Mouse (Mus musculus): ENCODE measurements around the gene Ptpn11. TPM values are rescaled to one million over a fixed set of nuclear protein-coding genes. Genes with fewer than 3 reads are reported as not detected.
A peak's percentile ranks its signal among the peaks of the same experiment; 100 is the strongest.

The Ptpn11 gene
- polyA plus RNA-seq, 1 experiment from 2014 or later = 25.1 TPM

DNA sequence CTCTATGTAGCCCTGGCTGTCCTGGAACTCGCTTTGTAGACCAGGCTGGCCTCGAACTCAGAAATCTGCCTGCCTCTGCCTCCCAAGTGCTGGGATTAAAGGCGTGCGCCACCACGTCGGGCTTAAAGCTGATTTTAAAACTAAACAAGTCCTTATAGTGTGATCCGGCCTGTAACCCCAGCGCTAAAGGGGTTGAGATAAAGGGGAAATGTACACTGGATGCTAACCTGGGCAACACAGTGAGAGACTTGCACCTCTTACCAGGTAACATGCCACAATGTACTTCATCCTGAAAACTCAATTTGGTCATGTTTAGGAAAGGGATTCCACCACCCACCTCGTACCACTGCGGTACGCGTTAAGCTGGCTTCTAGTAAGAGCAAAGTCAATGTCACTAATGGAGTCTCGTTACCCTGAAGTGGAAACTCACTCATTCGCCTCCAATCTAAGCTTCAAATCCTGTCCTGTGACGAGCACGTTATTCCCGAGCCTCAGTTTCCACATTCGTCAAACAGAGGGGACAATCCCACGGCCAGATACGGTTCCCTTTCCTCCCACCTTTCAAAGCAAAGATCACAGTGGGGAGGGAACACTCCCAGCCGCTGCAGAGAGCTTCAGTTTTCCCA, 874 bp downstream of the Ptpn11 start:
- peaks cover 50% of the 10 kb centered on the region for H3K4me1 ChIP-seq
- peaks cover 3% of the 10 kb centered on the region; the same call in 1 of the 2 replicates for H3K36me3 ChIP-seq (replicated peaks)
- 35% methylated on average over 21 of the region's 21 CpGs for WGBS
- H3K9me3 ChIP-seq = no peaks in the 10 kb centered on the region
- DNase-seq (ENCODE audit: extremely low spot score, low spot score) = no peak
- H3K27me3 ChIP-seq (ENCODE audit: poor library complexity, severe bottlenecking) = no peaks in the 10 kb centered on the region
- peak overlapping the region; percentile 80 for H3K4me3 ChIP-seq
- H3K27ac ChIP-seq = peak overlapping the region; percentile 93

DNA sequence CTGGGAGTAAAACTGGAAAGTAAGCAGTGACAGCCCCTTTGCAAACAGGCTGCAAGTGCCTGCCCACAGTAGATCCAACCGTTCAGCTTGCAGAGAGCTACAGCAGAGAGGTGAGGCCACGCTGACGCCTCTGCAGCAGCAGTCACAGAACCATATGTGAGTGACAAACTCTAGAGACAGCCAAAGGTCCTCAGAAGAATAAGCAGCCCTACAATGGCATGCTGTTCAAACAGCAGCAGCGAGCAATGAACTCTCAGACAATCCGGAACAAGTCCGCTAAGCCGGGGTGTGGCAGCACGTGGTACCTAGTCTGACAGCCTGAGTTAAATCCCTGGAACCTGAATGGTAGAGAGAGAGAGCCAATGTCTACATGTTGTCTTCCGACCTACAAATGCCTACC, 2.0 kb downstream of the Ptpn11 start:
- Histone ChIP-seq H3K4me3 (no peak overlapping the region; the same call in 1 of the 2 replicates), H3K9me3 (no peaks in the 10 kb centered on the region), H3K27me3 (ENCODE audit: poor library complexity, severe bottlenecking) (no peaks in the 10 kb centered on the region), H3K27ac (no peak overlapping the region), H3K36me3 (replicated peaks) (peaks cover 3% of the 10 kb centered on the region; the same call in 1 of the 2 replicates), H3K4me1 (peaks cover 61% of the 10 kb centered on the region)
- WGBS = 86% methylated on average over 9 of the region's 9 CpGs
- DNase-seq (ENCODE audit: extremely low spot score, low spot score) = no peak

DNA sequence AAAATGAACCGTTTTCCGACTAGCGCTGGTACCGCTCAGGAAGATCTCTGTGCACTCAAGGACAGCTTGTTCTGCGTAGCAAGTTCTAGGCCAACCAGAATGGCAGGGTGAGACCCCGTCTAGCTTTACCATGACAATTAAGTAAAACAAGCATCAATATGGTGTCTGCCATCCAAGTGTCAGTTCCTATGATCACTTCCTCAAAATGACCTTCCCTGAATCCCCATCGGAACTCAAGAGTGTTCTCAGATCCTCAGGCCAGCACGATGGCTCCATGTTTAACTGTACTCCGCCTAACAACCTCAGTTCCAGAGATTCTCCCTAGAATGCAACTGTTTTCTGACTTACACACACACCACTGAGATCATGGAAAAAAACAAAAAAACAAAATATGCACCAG, 2.9 kb downstream of the Ptpn11 start:
- Histone ChIP-seq H3K9me3 (no peaks in the 10 kb centered on the region), H3K4me3 (no peak overlapping the region), H3K27ac (no peak overlapping the region), H3K4me1 (peaks cover 69% of the 10 kb centered on the region), H3K27me3 (ENCODE audit: poor library complexity, severe bottlenecking) (no peaks in the 10 kb centered on the region), H3K36me3 (replicated peaks) (peaks cover 3% of the 10 kb centered on the region; the same call in 1 of the 2 replicates)
- WGBS = 92% methylated on average over 9 of the region's 9 CpGs
- DNase-seq (ENCODE audit: extremely low spot score, low spot score) = no peak

DNA sequence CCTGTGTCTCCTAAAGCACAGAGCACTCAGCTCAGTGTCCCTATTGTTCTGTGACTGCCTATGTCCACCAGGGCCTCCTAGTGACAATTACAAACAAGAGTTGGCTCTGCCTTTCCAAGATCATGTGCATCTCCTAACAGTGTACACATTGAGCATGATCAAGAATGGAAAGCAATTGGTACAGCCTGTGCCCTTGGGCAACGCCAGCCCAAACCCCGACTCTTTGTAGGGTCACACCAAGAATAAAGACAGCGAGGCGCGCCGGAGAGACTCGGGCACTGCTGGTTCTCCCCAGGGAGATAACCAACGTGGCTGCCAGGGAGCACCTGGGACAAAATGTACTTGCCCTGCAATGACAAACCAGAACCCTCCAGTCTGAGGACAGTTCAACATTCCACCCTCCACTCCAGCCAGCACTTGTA, 3.6 kb downstream of the Ptpn11 start:
- Histone ChIP-seq H3K27ac (no peak overlapping the region), H3K36me3 (replicated peaks) (peaks cover 3% of the 10 kb centered on the region; the same call in 1 of the 2 replicates), H3K9me3 (no peaks in the 10 kb centered on the region), H3K27me3 (ENCODE audit: poor library complexity, severe bottlenecking) (no peaks in the 10 kb centered on the region), H3K4me1 (peaks cover 70% of the 10 kb centered on the region), H3K4me3 (no peak overlapping the region)
- WGBS = 94% methylated on average over 8 of the region's 8 CpGs
- no peak for DNase-seq (ENCODE audit: extremely low spot score, low spot score)

GRCm38 (mm10) chr5:121184945-121185551, 6.1 kb downstream of the Ptpn11 start:
- H3K36me3 ChIP-seq (replicated peaks) = peaks cover 5% of the 10 kb centered on the region; the same call in 1 of the 2 replicates
- DNase-seq (ENCODE audit: extremely low spot score, low spot score) = no peak
- H3K27me3 ChIP-seq (ENCODE audit: poor library complexity, severe bottlenecking) = no peaks in the 10 kb centered on the region
- 74% methylated on average over 11 of the region's 11 CpGs for WGBS
- H3K9me3 ChIP-seq = no peaks in the 10 kb centered on the region
- no peak overlapping the region for H3K27ac ChIP-seq
- H3K4me3 ChIP-seq = no peak overlapping the region
- peaks cover 66% of the 10 kb centered on the region for H3K4me1 ChIP-seq

DNA sequence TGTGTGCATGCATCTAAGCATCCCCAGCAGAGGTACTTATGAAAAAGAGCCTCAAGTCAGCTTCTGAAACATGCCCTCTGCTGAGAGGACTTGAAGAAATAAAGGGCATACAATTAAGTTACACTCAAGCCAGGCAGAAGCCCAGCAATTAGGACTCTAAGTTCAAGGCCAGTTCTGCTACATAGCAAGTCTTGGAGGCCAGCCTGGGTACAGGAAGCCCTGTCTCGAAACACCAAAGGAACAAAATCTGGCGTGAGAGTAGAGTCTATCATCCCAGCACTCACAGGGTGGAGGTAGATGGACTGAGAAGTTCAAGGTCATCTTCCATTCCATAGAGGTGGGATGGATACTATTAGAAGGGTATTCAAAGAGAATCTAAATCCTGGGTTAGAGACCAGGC, 6.8 kb downstream of the Ptpn11 start:
- no peak for DNase-seq (ENCODE audit: extremely low spot score, low spot score)
- peaks cover 5% of the 10 kb centered on the region; the same call in 1 of the 2 replicates for H3K36me3 ChIP-seq (replicated peaks)
- H3K27ac ChIP-seq = no peak overlapping the region
- no peak overlapping the region for H3K4me3 ChIP-seq
- H3K9me3 ChIP-seq = no peaks in the 10 kb centered on the region
- peaks cover 69% of the 10 kb centered on the region for H3K4me1 ChIP-seq
- 88% methylated on average over 2 of the region's 2 CpGs for WGBS
- no peaks in the 10 kb centered on the region for H3K27me3 ChIP-seq (ENCODE audit: poor library complexity, severe bottlenecking)

GRCm38 (mm10) chr5:121183269-121183668, 7.9 kb downstream of the Ptpn11 start:
- Histone ChIP-seq H3K27me3 (ENCODE audit: poor library complexity, severe bottlenecking) (no peaks in the 10 kb centered on the region), H3K4me1 (peaks cover 63% of the 10 kb centered on the region), H3K4me3 (no peak overlapping the region), H3K36me3 (replicated peaks) (peaks cover 2% of the 10 kb centered on the region; the same call in 1 of the 2 replicates), H3K9me3 (no peaks in the 10 kb centered on the region), H3K27ac (no peak overlapping the region)
- 88% methylated on average over 9 of the region's 9 CpGs for WGBS
- DNase-seq (ENCODE audit: extremely low spot score, low spot score) = no peak

GRCm38 (mm10) chr5:121179077-121179857, 11.9 kb downstream of the Ptpn11 start:
- H3K4me3 ChIP-seq = no peak overlapping the region
- H3K9me3 ChIP-seq = no peaks in the 10 kb centered on the region
- peaks cover 23% of the 10 kb centered on the region for H3K4me1 ChIP-seq
- peaks cover 22% of the 10 kb centered on the region for H3K36me3 ChIP-seq (replicated peaks)
- DNase-seq (ENCODE audit: extremely low spot score, low spot score) = no peak
- no peaks in the 10 kb centered on the region for H3K27me3 ChIP-seq (ENCODE audit: poor library complexity, severe bottlenecking)
- H3K27ac ChIP-seq = no peak overlapping the region
- WGBS = 88% methylated on average over 9 of the region's 9 CpGs

DNA sequence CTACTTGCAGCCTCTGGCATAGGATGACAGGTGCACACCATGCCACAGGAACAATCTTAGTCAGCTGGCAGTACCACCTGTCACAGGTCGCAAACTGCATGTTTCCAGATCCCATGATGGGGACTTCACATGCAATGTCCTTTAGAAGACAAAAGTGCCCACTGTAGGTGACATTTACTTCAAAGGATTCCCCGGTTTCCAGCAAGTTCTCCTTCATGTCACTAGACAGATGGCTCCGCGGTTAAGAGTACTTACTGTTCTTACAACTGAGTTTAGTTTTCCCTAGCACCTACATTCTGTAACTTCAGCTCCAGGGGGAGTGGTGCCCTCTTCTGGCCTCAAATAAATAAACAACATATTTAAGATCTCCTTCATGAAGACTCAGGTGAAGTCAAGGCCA, 18.4 kb downstream of the Ptpn11 start:
- no peak overlapping the region for H3K27ac ChIP-seq
- no peak overlapping the region for H3K4me3 ChIP-seq
- peaks cover 67% of the 10 kb centered on the region for H3K36me3 ChIP-seq (replicated peaks)
- no peaks in the 10 kb centered on the region for H3K4me1 ChIP-seq
- no peaks in the 10 kb centered on the region for H3K27me3 ChIP-seq (ENCODE audit: poor library complexity, severe bottlenecking)
- no peaks in the 10 kb centered on the region for H3K9me3 ChIP-seq
- no peak for DNase-seq (ENCODE audit: extremely low spot score, low spot score)
- WGBS = 91% methylated on average over 4 of the region's 4 CpGs

DNA sequence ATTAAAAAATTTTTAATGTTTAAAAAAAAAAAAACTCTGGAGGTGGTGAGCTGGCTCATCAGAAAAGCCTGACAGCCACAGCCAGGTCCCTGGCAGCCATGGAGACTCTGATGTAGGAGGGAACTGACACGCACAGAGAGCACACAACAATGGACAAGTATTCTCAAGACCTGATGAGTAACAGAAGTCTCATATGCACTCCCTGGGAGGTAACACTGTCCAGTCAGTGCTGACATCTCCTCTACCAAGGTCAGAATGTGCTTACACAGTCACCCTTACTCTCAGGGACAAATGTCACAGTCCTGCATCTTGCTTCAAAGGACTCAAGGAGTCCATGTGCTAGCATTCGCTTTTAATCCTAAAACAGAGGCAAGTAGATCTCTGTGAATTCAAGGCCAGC, 21.6 kb downstream of the Ptpn11 start:
- Histone ChIP-seq H3K27me3 (ENCODE audit: poor library complexity, severe bottlenecking) (no peaks in the 10 kb centered on the region), H3K36me3 (replicated peaks) (peaks cover 82% of the 10 kb centered on the region), H3K9me3 (no peaks in the 10 kb centered on the region), H3K27ac (no peak overlapping the region), H3K4me3 (no peak overlapping the region), H3K4me1 (no peaks in the 10 kb centered on the region)
- 92% methylated on average over 2 of the region's 2 CpGs for WGBS
- no peak for DNase-seq (ENCODE audit: extremely low spot score, low spot score)

DNA sequence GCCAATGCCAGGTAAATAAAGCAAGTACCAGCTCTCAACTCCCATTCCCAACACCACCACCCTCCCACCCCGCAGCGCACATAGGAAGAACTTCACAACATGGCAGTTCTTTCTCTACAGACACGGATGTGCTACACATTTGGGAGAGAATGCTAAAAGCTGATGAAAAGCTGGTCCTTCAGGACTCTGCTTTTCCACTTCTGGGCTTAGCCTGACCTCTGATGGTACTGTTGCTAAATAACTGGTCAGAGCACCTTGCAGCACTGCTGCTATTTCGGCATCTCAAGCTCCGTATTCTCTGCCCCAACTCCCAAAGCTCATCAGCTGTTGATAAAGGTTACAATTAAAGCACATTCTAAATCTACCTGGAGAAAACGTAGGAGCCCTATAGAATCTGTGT, 24.3 kb downstream of the Ptpn11 start:
- no peaks in the 10 kb centered on the region for H3K4me1 ChIP-seq
- H3K27ac ChIP-seq = no peak overlapping the region
- no peaks in the 10 kb centered on the region for H3K9me3 ChIP-seq
- H3K36me3 ChIP-seq (replicated peaks) = peaks cover 95% of the 10 kb centered on the region
- WGBS = 96% methylated on average over 6 of the region's 6 CpGs
- no peak overlapping the region for H3K4me3 ChIP-seq
- no peaks in the 10 kb centered on the region for H3K27me3 ChIP-seq (ENCODE audit: poor library complexity, severe bottlenecking)
- DNase-seq (ENCODE audit: extremely low spot score, low spot score) = no peak

DNA sequence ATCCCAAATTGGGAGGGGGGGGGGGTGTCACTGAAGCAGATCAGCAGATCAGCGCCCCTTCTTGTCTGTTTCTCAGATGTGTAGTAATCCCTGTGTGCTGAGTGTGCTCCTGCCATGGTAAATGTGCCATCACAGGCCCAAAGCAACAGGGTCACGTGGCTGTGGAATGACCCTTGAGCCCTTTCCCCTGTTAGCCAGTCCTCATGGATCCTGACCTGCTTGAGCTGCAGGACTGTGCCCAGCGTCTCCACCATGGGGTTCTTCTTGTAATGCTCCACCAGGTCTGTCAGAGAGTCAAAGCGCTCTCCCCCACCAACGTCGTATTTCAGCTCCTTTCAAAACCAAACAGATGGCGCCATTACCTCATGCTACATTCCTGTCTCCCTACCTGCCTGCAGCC, 28.3 kb downstream of the Ptpn11 start:
- no peak overlapping the region for H3K27ac ChIP-seq
- WGBS = 92% methylated on average over 7 of the region's 7 CpGs
- no peaks in the 10 kb centered on the region for H3K4me1 ChIP-seq
- no peak overlapping the region for H3K4me3 ChIP-seq
- H3K9me3 ChIP-seq = no peaks in the 10 kb centered on the region
- no peaks in the 10 kb centered on the region for H3K27me3 ChIP-seq (ENCODE audit: poor library complexity, severe bottlenecking)
- peaks cover 100% of the 10 kb centered on the region for H3K36me3 ChIP-seq (replicated peaks)
- DNase-seq (ENCODE audit: extremely low spot score, low spot score) = no peak

DNA sequence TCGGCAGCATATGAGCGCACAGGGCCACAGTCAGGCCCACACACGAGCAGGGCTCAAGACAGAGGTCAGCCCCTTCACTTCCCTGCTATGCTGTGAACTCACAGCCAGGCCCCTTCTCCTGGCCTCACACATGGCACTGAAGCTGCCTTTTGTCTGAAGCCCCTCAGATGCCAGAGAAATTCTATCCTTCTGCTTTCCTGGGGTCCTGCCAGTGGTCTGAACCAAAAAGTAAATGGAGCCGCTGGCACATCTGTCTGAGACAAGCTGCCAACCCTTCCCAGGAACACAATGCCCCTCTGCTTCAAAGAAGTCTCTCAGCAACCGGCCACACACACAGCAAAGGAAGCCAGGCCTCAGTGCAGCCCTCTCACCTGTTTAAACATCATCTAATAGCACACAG, 28.9 kb downstream of the Ptpn11 start:
- Histone ChIP-seq H3K27ac (no peak overlapping the region), H3K36me3 (replicated peaks) (peaks cover 100% of the 10 kb centered on the region), H3K9me3 (no peaks in the 10 kb centered on the region), H3K27me3 (ENCODE audit: poor library complexity, severe bottlenecking) (no peaks in the 10 kb centered on the region), H3K4me1 (no peaks in the 10 kb centered on the region), H3K4me3 (no peak overlapping the region)
- 93% methylated on average over 5 of the region's 5 CpGs for WGBS
- no peak for DNase-seq (ENCODE audit: extremely low spot score, low spot score)
